Mouse (Mus musculus) thymus, adult 2 months (tissue): ENCODE data around the gene Foxp2.

Experiments used
- CTCF ChIP-seq: fragments of 200-500 bp; IDR thresholded peaks from 2 replicates; pipeline ENCODE4 v1.5.1; 2012; ENCODE audit warnings: mild to moderate bottlenecking, control low read depth, low read length, moderate library complexity, borderline replicate concordance; ENCODE audit not compliant: control insufficient read depth, poor library complexity, insufficient read depth; ENCODE audit errors: extremely low read depth
- POLR2A ChIP-seq: fragments of 200-500 bp; IDR thresholded peaks from 2 replicates; pipeline ENCODE4 v1.6.1; 2012; ENCODE audit warnings: mild to moderate bottlenecking, low read length, control low read depth, moderate library complexity; ENCODE audit not compliant: control insufficient read depth, poor library complexity, insufficient read depth; ENCODE audit errors: extremely low read depth

DNA sequence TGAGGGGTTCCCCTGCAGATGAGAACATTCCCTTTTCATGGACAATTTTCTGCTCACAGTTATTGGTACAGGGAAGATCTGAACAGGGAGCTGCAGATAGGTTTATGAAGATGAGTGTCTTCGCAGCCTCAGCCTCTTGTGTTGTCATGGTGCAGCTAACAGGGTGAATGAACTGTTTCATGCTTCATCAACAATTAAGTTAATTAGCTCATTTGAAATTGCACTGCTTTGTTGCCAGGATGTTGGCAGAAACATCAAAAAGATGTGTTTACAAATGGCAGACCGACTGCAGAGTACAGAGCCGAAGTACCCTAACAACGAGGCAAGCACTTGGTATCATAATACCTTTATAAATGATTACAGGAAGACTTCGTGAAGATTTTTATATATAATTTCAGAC is 496.3 kb downstream of the Foxp2 start:
- no peak for TF ChIP-seq POLR2A
- TF ChIP-seq CTCF, result no peak
